8 mouse cellular contexts compared by ENCODE assay signal in the genomic region with DNA sequence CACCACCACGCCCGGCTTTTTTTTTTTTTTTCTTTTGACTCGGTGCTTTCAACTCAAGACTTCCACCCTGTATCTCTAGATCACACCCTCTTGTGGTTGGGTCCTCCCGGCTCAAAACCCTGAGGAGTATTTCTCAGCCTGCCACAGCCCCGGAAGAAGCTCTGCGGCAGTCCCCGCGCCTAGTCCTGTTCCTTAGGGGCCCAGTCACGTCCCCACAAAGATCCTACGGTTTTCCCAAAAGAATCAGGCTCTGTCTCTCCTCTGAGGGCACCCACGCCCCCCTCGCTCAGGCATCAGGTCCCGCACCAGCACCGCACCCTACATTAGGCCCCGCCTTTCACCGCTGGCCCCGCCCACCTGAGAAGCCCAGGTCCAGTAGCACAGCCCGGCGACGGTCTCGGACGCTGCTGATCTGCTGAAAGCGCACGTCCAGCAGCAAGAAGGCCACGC. TPM values are rescaled to one million over a fixed set of nuclear protein-coding genes. Genes with fewer than 3 reads are reported as not detected.
A peak's percentile ranks its signal among the peaks of the same experiment; 100 is the strongest.
DNase-seq lines count a peak whose midpoint lies in the region; ATAC-seq and TF ChIP-seq lines count a peak whose summit lies in the region.

No protein-coding gene starts in this region.

- intact Hi-C loops in left cerebral cortex, adult 2 months (cut with DNase I) = no loop called here

- H3K27me3 ChIP-seq in heart, embryonic 16.5 days (ENCODE audit: control insufficient read depth, insufficient read depth, low read length) = peaks cover 31% of the 10 kb centered on the region
- peaks cover 32% of the 10 kb centered on the region for H3K27me3 ChIP-seq in stomach, embryonic 14.5 days (ENCODE audit: control insufficient read depth, insufficient read depth, low read length)

- H3K27ac ChIP-seq in left cerebral cortex, adult 2 months = no peak overlapping the region
- no peak overlapping the region for H3K27ac ChIP-seq in heart, embryonic 16.5 days (ENCODE audit: low read length)
- no peak overlapping the region for H3K27ac ChIP-seq in stomach, embryonic 14.5 days (ENCODE audit: low read length)

- H3K4me1 ChIP-seq in heart, embryonic 16.5 days (ENCODE audit: control insufficient read depth, insufficient read depth, low read length) = peaks cover 15% of the 10 kb centered on the region
- H3K4me1 ChIP-seq in stomach, embryonic 14.5 days (ENCODE audit: control insufficient read depth, insufficient read depth, low read length) = peaks cover 15% of the 10 kb centered on the region; the same call in 1 of the 2 replicates

- ATAC-seq in heart, embryonic 16.5 days (replicated peaks; ENCODE audit: extremely low read depth, insufficient read depth, low FRiP score) = 0 out of 2 replicates have a peak, but pooled peaks have one; percentile 25
- peak; percentile 66 for ATAC-seq in megakaryocyte-erythroid progenitor cell, adult 5-6 weeks (replicated peaks; ENCODE audit: low FRiP score, low TSS enrichment, poor library complexity, severe bottlenecking)
- 0 out of 2 replicates have a peak, but pooled peaks have one; percentile 54 for ATAC-seq in stomach, embryonic 14.5 days (ENCODE audit: insufficient number of reproducible peaks, insufficient read depth, low FRiP score, low read depth)

- H3K4me2 ChIP-seq in heart, embryonic 16.5 days (ENCODE audit: low read depth, low read length) = peak overlapping the region; percentile 51
- peak overlapping the region; percentile 51 for H3K4me2 ChIP-seq in stomach, embryonic 14.5 days (replicated peaks; ENCODE audit: low read depth, low read length)

- TF ChIP-seq CTCF in left cerebral cortex, adult 2 months (IDR thresholded peaks at IDR 0.05) = no peak

- peak in 1 of 2 experiments; percentile 42 for DNase-seq in left cerebral cortex, adult 2 months (ENCODE audit: extremely low spot score in 1 of 2, low spot score in 2 of 2)
- DNase-seq in left cerebral cortex, adult 9 months (ENCODE audit: low spot score in 2 of 2) = no peak
- DNase-seq in embryo, embryonic 10.5 days (ENCODE audit: low spot score) = peak; percentile 64
- DNase-seq in kidney, postnatal 4 days = peak; percentile 73 to 79
- DNase-seq in left cerebral cortex, adult 11 months (ENCODE audit: low spot score) = no peak

- peaks cover 1% of the 10 kb centered on the region; the same call in 1 of the 2 replicates for H3K36me3 ChIP-seq in heart, embryonic 16.5 days (ENCODE audit: control insufficient read depth, insufficient read depth)
- peaks cover under 1% of the 10 kb centered on the region; the same call in 1 of the 2 replicates for H3K36me3 ChIP-seq in stomach, embryonic 14.5 days (ENCODE audit: control insufficient read depth, insufficient read depth, low read length)

- 3% methylated on average over 25 of the region's 25 CpGs for WGBS in heart, embryonic 16.5 days
- 2% methylated on average over 25 of the region's 25 CpGs for WGBS in stomach, embryonic 14.5 days

- H3K9me3 ChIP-seq in heart, embryonic 16.5 days (replicated peaks; ENCODE audit: control insufficient read depth, low read length) = no peaks in the 10 kb centered on the region
- H3K9me3 ChIP-seq in stomach, embryonic 14.5 days (ENCODE audit: control insufficient read depth, low read depth, low read length) = no peaks in the 10 kb centered on the region

- H3K9ac ChIP-seq in heart, embryonic 16.5 days (ENCODE audit: low read length) = no peak overlapping the region
- no peak overlapping the region for H3K9ac ChIP-seq in stomach, embryonic 14.5 days (replicated peaks; ENCODE audit: low read depth, low read length)

- peak overlapping the region; percentile 67 for H3K4me3 ChIP-seq in left cerebral cortex, adult 2 months
- H3K4me3 ChIP-seq in heart, embryonic 16.5 days (ENCODE audit: low read length) = peak overlapping the region; percentile 31
- H3K4me3 ChIP-seq in stomach, embryonic 14.5 days (ENCODE audit: low read depth, low read length) = peak overlapping the region; percentile 31

RNA-seq across cellular contexts. Expression of a gene that starts 2.6 kb away (rescaled TPM):
- 100 to 1,000 TPM; 177 to 188 TPM for total RNA-seq in left cerebral cortex, adult 2 months (2021)
- polyA plus RNA-seq in heart, embryonic 16.5 days (2015; fragmentation: Nextera tagmentation; extraction: Ambion mirVana) = 0.60 and 0.67 TPM in 2 replicates
- not detected in 2 replicates for total RNA-seq in megakaryocyte-erythroid progenitor cell, adult 5-6 weeks (2014; fragmentation: Nextera tagmentation)
- total RNA-seq in megakaryocyte-erythroid progenitor cell, adult 5-6 weeks (2017) = not detected in 2 replicates
- 5.6 and 6.3 TPM in 2 replicates for polyA plus RNA-seq in stomach, embryonic 14.5 days (2014; fragmentation: Nextera tagmentation; extraction: Ambion mirVana)

RNA-seq across cellular contexts. Expression of a gene that starts 8.8 kb away (rescaled TPM):
- 10 to 100 TPM; 20.0 to 23.2 TPM for total RNA-seq in left cerebral cortex, adult 2 months (2021)
- polyA plus RNA-seq in heart, embryonic 16.5 days (2015; fragmentation: Nextera tagmentation; extraction: Ambion mirVana) = 27.6 and 29.7 TPM in 2 replicates
- total RNA-seq in megakaryocyte-erythroid progenitor cell, adult 5-6 weeks (2014; fragmentation: Nextera tagmentation) = 39.2 and 44.6 TPM in 2 replicates
- 67.2 and 87.0 TPM in 2 replicates for total RNA-seq in megakaryocyte-erythroid progenitor cell, adult 5-6 weeks (2017)
- polyA plus RNA-seq in stomach, embryonic 14.5 days (2014; fragmentation: Nextera tagmentation; extraction: Ambion mirVana) = 38.5 and 40.8 TPM in 2 replicates

RNA-seq across cellular contexts. Expression of a gene that starts 8.9 kb away (rescaled TPM):
- total RNA-seq in left cerebral cortex, adult 2 months (2021) = 1 to 10 TPM; 3.2 to 3.9 TPM
- 0.97 and 1.2 TPM in 2 replicates for polyA plus RNA-seq in heart, embryonic 16.5 days (2015; fragmentation: Nextera tagmentation; extraction: Ambion mirVana)
- 3.5 TPM in 1 of 2 replicates, not detected in the other for total RNA-seq in megakaryocyte-erythroid progenitor cell, adult 5-6 weeks (2014; fragmentation: Nextera tagmentation)
- total RNA-seq in megakaryocyte-erythroid progenitor cell, adult 5-6 weeks (2017) = 0.53 and 2.0 TPM in 2 replicates
- 3.2 and 3.8 TPM in 2 replicates for polyA plus RNA-seq in stomach, embryonic 14.5 days (2014; fragmentation: Nextera tagmentation; extraction: Ambion mirVana)

RNA-seq across cellular contexts. Expression of a gene that starts 17.7 kb away (rescaled TPM):
- total RNA-seq in left cerebral cortex, adult 2 months (2021) = 10 to 100 TPM; 41.6 to 49.0 TPM
- polyA plus RNA-seq in heart, embryonic 16.5 days (2015; fragmentation: Nextera tagmentation; extraction: Ambion mirVana) = 11.9 and 17.0 TPM in 2 replicates
- 44.9 and 65.2 TPM in 2 replicates for total RNA-seq in megakaryocyte-erythroid progenitor cell, adult 5-6 weeks (2014; fragmentation: Nextera tagmentation)
- 24.7 and 32.1 TPM in 2 replicates for total RNA-seq in megakaryocyte-erythroid progenitor cell, adult 5-6 weeks (2017)
- 24.8 and 26.5 TPM in 2 replicates for polyA plus RNA-seq in stomach, embryonic 14.5 days (2014; fragmentation: Nextera tagmentation; extraction: Ambion mirVana)

RNA-seq across cellular contexts. Expression of a gene that starts 20.3 kb away (rescaled TPM):
- total RNA-seq in left cerebral cortex, adult 2 months (2021) = 10 to 100 TPM; 24.7 to 26.4 TPM
- polyA plus RNA-seq in heart, embryonic 16.5 days (2015; fragmentation: Nextera tagmentation; extraction: Ambion mirVana) = 44.3 and 47.5 TPM in 2 replicates
- total RNA-seq in megakaryocyte-erythroid progenitor cell, adult 5-6 weeks (2014; fragmentation: Nextera tagmentation) = 58.4 and 91.1 TPM in 2 replicates
- 48.9 and 54.8 TPM in 2 replicates for total RNA-seq in megakaryocyte-erythroid progenitor cell, adult 5-6 weeks (2017)
- 67.8 and 72.1 TPM in 2 replicates for polyA plus RNA-seq in stomach, embryonic 14.5 days (2014; fragmentation: Nextera tagmentation; extraction: Ambion mirVana)

Comparison
In these comparisons a context has a peak if more than half of its experiments do, and no peak if none do; other contexts are left out.
1. DNase-seq: peak in embryo, embryonic 10.5 days (single experiment) and kidney, postnatal 4 days (2 of 2); none in left cerebral cortex, adult 9 months (0 of 2) and left cerebral cortex, adult 11 months (single experiment).
2. RNA of a gene that starts 2.6 kb away (total RNA-seq): 177 to 188 TPM in left cerebral cortex, adult 2 months; not detected in megakaryocyte-erythroid progenitor cell, adult 5-6 weeks; every median in the first group is over 100 times any median in the second.
3. Peak in every context shown above with its lines, with median percentiles within 50 percentile points of each other: H3K4me3 ChIP-seq and ATAC-seq.